Mouse (Mus musculus): Measurements from ENCODE around the gene Copz2. TPM values are rescaled to one million over a fixed set of nuclear protein-coding genes. Genes with fewer than 3 reads are reported as not detected.

Gene Copz2
- polyA plus RNA-seq, 1 experiment = 120 TPM

DNA sequence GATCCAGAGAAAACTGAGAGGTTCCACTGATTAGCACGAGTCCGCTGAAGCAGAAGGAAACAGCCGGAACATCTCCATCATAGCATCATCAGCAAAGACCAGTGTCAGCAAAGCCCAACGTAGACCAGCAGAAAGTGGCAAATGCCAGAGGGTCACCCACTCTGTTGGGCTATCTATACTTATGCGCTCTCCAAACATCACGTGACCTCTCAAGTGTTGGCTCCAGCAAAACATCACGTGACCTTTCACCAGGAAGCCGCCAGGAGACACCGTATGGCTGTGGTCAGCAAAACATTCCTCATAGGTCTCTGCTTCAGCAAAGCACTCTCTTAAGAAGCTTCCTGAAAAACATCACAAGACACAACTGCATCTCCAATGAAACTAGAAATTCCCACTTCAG is 30.6 kb downstream of the Copz2 start:
- no peaks in the 10 kb centered on the region for H3K36me3 ChIP-seq (ENCODE audit: control insufficient read depth, insufficient read depth)
- H3K4me3 ChIP-seq = no peak overlapping the region
- H3K27me3 ChIP-seq (ENCODE audit: control insufficient read depth, insufficient read depth, insufficient read length) = no peaks in the 10 kb centered on the region
- TF ChIP-seq POLR2A (IDR thresholded peaks at IDR 0.05; ENCODE audit: insufficient read length, low read depth) (no peak), POLR2AphosphoS2 (IDR thresholded peaks at IDR 0.05; ENCODE audit: insufficient read length, low read depth) (no peak), USF1 (IDR thresholded peaks at IDR 0.05; ENCODE audit: low read depth) (peak; percentile 33)
- H3K79me2 ChIP-seq (ENCODE audit: control insufficient read depth, insufficient read depth) = no peaks in the 10 kb centered on the region
- H3K4me2 ChIP-seq (ENCODE audit: low read depth) = no peak overlapping the region
- H3ac ChIP-seq (ENCODE audit: control insufficient read depth, insufficient read length) = no peak overlapping the region

DNA sequence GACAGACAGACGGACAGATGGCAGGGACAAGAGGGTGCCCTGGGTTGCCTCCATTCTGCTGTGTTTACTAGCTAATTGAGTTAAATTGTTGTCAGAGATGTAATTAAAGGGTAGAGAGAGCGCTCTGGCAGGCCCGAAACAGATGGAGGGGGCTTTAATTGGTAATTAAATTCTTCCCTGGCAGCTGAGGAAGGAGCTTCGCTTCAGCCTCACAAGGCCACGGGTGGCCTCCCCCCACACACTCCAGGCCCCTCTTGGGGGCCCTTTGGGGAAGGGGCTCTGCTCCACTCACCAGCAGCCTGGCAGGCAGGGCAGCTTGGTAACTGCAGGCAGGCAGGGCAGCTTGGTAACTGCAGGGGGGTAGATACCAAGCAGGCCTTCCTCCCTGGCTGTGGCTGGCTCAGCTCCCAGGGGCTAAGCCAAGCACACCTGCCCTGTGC is 36.3 kb downstream of the Copz2 start:
- H3K36me3 ChIP-seq (ENCODE audit: control insufficient read depth, insufficient read depth) = no peaks in the 10 kb centered on the region
- H3K4me3 ChIP-seq = no peak overlapping the region
- no peak overlapping the region for H3ac ChIP-seq (ENCODE audit: control insufficient read depth, insufficient read length)
- TF ChIP-seq SRF (IDR thresholded peaks at IDR 0.05; ENCODE audit: control insufficient read depth, insufficient read length, low read depth) = no peak
- TF ChIP-seq TCF12 (IDR thresholded peaks at IDR 0.05; ENCODE audit: insufficient read depth, poor library complexity, severe bottlenecking) = no peak
- TF ChIP-seq MYOD1 (IDR thresholded peaks at IDR 0.05; ENCODE audit: control insufficient read depth in 1 of 3, insufficient read length in 2 of 3, low read depth in 2 of 3) = no peak
- TF ChIP-seq POLR2AphosphoS2 (IDR thresholded peaks at IDR 0.05; ENCODE audit: insufficient read length, low read depth) = no peak
- TF ChIP-seq REST (IDR thresholded peaks at IDR 0.05; ENCODE audit: insufficient read depth, insufficient read length) = no peak
- no peak for TF ChIP-seq MYOG (IDR thresholded peaks at IDR 0.05; ENCODE audit: control insufficient read depth in 1 of 3, insufficient read depth in 1 of 3, insufficient read length in 2 of 3, low read depth in 2 of 3)
- TF ChIP-seq POLR2A (IDR thresholded peaks at IDR 0.05; ENCODE audit: insufficient read length, low read depth) = no peak
- no peak for TF ChIP-seq MAX (IDR thresholded peaks at IDR 0.05; ENCODE audit: low read depth)
- TF ChIP-seq TCF3 (IDR thresholded peaks at IDR 0.05; ENCODE audit: insufficient read length, low read depth) = no peak
- TF ChIP-seq E2F4 (IDR thresholded peaks at IDR 0.05; ENCODE audit: insufficient read depth) = no peak
- no peak for TF ChIP-seq CEBPB (IDR thresholded peaks at IDR 0.05; ENCODE audit: insufficient read depth, poor library complexity, severe bottlenecking)
- no peak for TF ChIP-seq USF1 (IDR thresholded peaks at IDR 0.05; ENCODE audit: low read depth)
- no peaks in the 10 kb centered on the region for H3K27me3 ChIP-seq (ENCODE audit: control insufficient read depth, insufficient read depth, insufficient read length)
- H3K4me2 ChIP-seq (ENCODE audit: low read depth) = no peak overlapping the region
- no peaks in the 10 kb centered on the region for H3K79me2 ChIP-seq (ENCODE audit: control insufficient read depth, insufficient read depth)

DNA sequence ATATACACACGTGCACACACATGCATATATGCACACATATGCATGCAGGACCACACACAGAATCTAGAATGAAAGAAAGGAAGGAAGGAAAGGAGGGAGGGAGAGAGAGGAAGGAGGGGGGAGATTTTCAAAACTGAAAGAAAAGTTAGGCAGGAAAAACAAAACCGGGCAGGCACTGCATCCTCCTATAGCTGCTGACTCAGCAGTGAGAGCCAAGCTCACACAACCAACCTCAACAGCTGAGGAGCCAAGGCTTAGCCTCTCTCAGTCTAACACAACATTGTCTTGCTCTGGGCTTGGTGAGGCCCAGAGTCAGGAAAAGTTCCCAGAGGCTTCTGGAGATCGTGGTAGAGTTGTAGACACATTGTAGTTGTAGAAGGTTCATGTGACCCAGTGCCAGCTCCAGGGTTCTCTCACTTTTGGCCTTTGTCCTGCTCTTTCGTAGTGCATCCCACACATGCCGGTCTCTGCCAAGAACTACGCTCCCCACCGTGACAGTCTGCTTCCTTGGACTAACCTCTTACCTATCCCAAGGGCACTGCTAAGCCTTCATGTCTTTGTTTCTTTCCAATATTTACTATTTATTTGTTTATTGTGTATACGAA is 37.4 kb downstream of the Copz2 start:
- H3K27me3 ChIP-seq (ENCODE audit: control insufficient read depth, insufficient read depth, insufficient read length) = no peaks in the 10 kb centered on the region
- H3K4me3 ChIP-seq = no peak overlapping the region
- H3ac ChIP-seq (ENCODE audit: control insufficient read depth, insufficient read length) = no peak overlapping the region
- no peak overlapping the region for H3K4me2 ChIP-seq (ENCODE audit: low read depth)
- no peak for TF ChIP-seq TCF3 (IDR thresholded peaks at IDR 0.05; ENCODE audit: insufficient read length, low read depth)
- no peak for TF ChIP-seq TCF12 (IDR thresholded peaks at IDR 0.05; ENCODE audit: insufficient read depth, poor library complexity, severe bottlenecking)
- no peaks in the 10 kb centered on the region for H3K36me3 ChIP-seq (ENCODE audit: control insufficient read depth, insufficient read depth)
- H3K79me2 ChIP-seq (ENCODE audit: control insufficient read depth, insufficient read depth) = no peaks in the 10 kb centered on the region

DNA sequence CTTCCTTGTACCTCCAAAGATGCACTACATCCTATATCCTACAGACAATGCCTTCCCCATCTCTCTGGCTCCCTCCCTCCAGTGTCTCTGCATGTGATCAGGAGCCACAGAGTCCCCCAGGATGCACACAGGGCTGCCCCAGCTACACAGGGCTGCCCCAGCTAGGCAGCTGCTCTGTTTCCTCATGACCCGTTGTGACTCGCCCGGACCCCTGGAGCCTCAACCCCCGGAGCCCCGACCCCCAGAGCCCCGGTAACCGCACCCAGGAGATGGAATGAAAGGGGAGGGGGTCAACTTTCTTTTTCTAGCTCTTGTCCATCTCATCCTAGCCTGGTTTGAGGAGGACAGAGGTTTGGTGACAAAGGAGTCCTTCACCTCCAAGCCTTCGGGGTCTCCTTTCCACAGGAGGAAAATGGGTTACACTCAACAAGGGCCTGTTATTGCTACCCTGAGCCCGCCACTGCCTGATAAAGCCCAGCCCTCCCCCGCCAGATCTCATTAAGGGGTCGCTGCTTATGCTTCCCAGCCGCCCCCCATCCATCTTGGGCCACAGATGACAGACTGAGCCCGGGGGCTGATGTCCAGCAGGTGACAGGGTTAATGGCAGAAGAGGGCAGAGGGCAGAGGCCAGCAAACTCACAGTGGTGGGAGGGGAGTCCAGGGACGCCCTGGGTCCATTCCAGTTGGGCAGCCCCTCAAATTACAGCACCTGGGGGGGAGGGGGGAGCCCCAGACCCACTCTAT is 42.3 kb downstream of the Copz2 start:
- Histone ChIP-seq H3K27me3 (ENCODE audit: control insufficient read depth, insufficient read depth, insufficient read length) (no peaks in the 10 kb centered on the region), H3K79me2 (ENCODE audit: control insufficient read depth, insufficient read depth) (no peaks in the 10 kb centered on the region), H3K4me3 (no peak overlapping the region), H3ac (ENCODE audit: control insufficient read depth, insufficient read length) (no peak overlapping the region), H3K4me2 (ENCODE audit: low read depth) (no peak overlapping the region), H3K36me3 (ENCODE audit: control insufficient read depth, insufficient read depth) (no peaks in the 10 kb centered on the region)
- no peak for TF ChIP-seq CEBPB (IDR thresholded peaks at IDR 0.05; ENCODE audit: insufficient read depth, poor library complexity, severe bottlenecking)
- TF ChIP-seq E2F4 (IDR thresholded peaks at IDR 0.05; ENCODE audit: insufficient read depth) = no peak
- no peak for TF ChIP-seq MYOD1 (IDR thresholded peaks at IDR 0.05; ENCODE audit: control insufficient read depth in 1 of 3, insufficient read length in 2 of 3, low read depth in 2 of 3)
- no peak for TF ChIP-seq REST (IDR thresholded peaks at IDR 0.05; ENCODE audit: insufficient read depth, insufficient read length)
- TF ChIP-seq TCF3 (IDR thresholded peaks at IDR 0.05; ENCODE audit: insufficient read length, low read depth) = no peak
- TF ChIP-seq POLR2A (IDR thresholded peaks at IDR 0.05; ENCODE audit: insufficient read length, low read depth) = no peak
- TF ChIP-seq MYOG (IDR thresholded peaks at IDR 0.05; ENCODE audit: control insufficient read depth in 1 of 3, insufficient read depth in 1 of 3, insufficient read length in 2 of 3, low read depth in 2 of 3) = no peak
- TF ChIP-seq MAX (IDR thresholded peaks at IDR 0.05; ENCODE audit: low read depth) = no peak
- TF ChIP-seq USF1 (IDR thresholded peaks at IDR 0.05; ENCODE audit: low read depth) = no peak
- TF ChIP-seq TCF12 (IDR thresholded peaks at IDR 0.05; ENCODE audit: insufficient read depth, poor library complexity, severe bottlenecking) = no peak

- Histone ChIP-seq H3K27me3 (ENCODE audit: control insufficient read depth, insufficient read depth, insufficient read length) (no peaks in the 10 kb centered on the region), H3K79me2 (ENCODE audit: control insufficient read depth, insufficient read depth) (no peaks in the 10 kb centered on the region), H3K36me3 (ENCODE audit: control insufficient read depth, insufficient read depth) (no peaks in the 10 kb centered on the region), H3K4me2 (ENCODE audit: low read depth) (no peak overlapping the region), H3ac (ENCODE audit: control insufficient read depth, insufficient read length) (no peak overlapping the region), H3K4me3 (no peak overlapping the region)
- no peak for TF ChIP-seq REST (IDR thresholded peaks at IDR 0.05; ENCODE audit: insufficient read depth, insufficient read length)
- TF ChIP-seq TCF12 (IDR thresholded peaks at IDR 0.05; ENCODE audit: insufficient read depth, poor library complexity, severe bottlenecking) = no peak
- no peak for TF ChIP-seq CEBPB (IDR thresholded peaks at IDR 0.05; ENCODE audit: insufficient read depth, poor library complexity, severe bottlenecking)
- TF ChIP-seq MYOD1 (IDR thresholded peaks at IDR 0.05; ENCODE audit: control insufficient read depth in 1 of 3, insufficient read length in 2 of 3, low read depth in 2 of 3) = no peak
- TF ChIP-seq MYOG (IDR thresholded peaks at IDR 0.05; ENCODE audit: control insufficient read depth in 1 of 3, insufficient read depth in 1 of 3, insufficient read length in 2 of 3, low read depth in 2 of 3) = no peak
- no peak for TF ChIP-seq SRF (IDR thresholded peaks at IDR 0.05; ENCODE audit: control insufficient read depth, insufficient read length, low read depth)
Measured at GRCm38 (mm10) chr11:96893203-96893842, 43.7 kb downstream of the Copz2 start.
